Mouse (Mus musculus) urinary bladder, postnatal 14 days (tissue): ENCODE measurements around the gene Zfp867.

Experiments
- DNase-seq: peaks from one replicate; pipeline ENCODE4 v3.0.0; 2021; ENCODE audit warnings: low spot score

The Zfp867 gene

DNA sequence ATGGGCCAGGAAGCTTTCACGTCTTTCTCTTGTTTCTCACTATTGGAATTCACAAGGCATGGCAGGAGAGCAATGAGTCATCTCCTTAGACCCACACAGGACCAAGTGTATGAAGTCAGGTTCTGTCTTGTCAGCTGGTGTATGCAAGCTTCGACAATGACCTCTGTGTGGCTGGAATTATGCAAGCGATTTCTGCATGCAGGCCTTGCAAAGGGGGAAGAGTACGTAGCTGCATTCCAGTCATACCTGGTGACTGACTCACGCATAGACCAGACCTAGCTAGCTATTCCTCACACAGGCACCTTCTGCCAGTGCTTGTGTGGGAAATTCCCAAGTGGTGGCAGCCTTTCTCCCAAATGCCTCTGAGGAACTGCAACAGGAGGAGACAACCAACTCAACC lies 13.3 kb downstream of the Zfp867 start:
- DNase-seq: peak; percentile 88

- DNase-seq: no peak
Observed at GRCm38 (mm10) chr11:59456891-59457290, 15.4 kb downstream of the Zfp867 start.

GRCm38 (mm10) chr11:59456346-59456745 lies 15.9 kb downstream of the Zfp867 start:
- DNase-seq: no peak

GRCm38 (mm10) chr11:59451086-59451485 lies 21.2 kb downstream of the Zfp867 start, which contains the start of gene Snap47:
TSS of gene Snap47 (minus strand) at chr11:59451186.
- DNase-seq: no peak

DNA sequence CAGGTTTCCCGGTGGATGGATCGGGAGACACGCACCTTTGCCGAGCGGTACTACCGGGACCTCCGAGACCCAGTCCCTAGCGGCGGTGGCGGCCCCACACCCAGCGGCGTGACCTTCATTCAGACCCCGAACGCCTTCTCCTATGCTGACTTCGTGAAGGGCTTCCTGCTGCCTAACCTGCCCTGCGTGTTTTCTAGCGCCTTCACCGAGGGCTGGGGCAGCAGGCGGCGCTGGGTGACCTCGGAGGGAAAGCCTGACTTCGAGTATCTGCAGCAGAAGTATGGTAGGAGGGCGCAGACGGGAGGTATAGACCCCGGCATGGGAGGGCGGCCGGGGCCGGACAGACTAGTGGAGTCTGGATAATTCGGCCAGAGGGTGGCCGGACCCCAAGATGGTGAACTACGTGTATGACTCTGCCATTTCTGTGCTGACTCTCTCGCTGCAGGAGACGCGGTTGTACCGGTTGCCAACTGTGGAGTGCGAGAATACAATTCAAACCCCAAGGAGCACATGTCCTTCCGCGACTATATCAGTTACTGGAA lies 22.0 kb downstream of the Zfp867 start:
- DNase-seq: no peak

- peak; percentile 91 for DNase-seq
Observed at GRCm38 (mm10) chr11:59449741-59450229, 22.5 kb downstream of the Zfp867 start, which contains the start of gene Jmjd4. TSS of gene Jmjd4 (plus strand) at chr11:59450045.

GRCm38 (mm10) chr11:59443102-59443501 lies 29.2 kb downstream of the Zfp867 start:
- no peak for DNase-seq

- no peak for DNase-seq
Observed at GRCm38 (mm10) chr11:59437954-59438353, 34.3 kb downstream of the Zfp867 start.

DNA sequence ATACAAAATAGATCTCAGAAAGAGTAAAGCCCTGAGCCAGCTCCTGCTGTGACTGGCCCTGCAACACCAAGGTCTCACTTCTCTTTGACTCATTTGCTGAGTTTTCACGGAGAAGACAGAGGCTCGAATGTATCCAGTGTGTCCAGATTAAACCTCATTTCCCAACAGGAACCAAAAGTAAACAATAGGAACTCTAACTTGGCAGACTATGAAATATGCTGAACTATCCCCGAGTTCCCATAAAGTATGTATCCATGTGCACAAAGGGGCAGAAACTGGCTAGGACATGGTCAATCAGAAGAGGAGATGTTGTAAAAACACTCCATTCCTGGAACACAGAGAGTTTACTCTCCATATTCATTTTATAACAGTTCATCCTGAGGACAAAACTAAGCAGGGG lies 40.0 kb downstream of the Zfp867 start:
- DNase-seq: no peak

GRCm38 (mm10) chr11:59429959-59430358 lies 42.3 kb downstream of the Zfp867 start:
- no peak for DNase-seq

- DNase-seq: no peak
Observed at GRCm38 (mm10) chr11:59428057-59428660, 44.1 kb downstream of the Zfp867 start.

GRCm38 (mm10) chr11:59425671-59426101 lies 46.6 kb downstream of the Zfp867 start:
- peak; percentile 40 for DNase-seq

DNA sequence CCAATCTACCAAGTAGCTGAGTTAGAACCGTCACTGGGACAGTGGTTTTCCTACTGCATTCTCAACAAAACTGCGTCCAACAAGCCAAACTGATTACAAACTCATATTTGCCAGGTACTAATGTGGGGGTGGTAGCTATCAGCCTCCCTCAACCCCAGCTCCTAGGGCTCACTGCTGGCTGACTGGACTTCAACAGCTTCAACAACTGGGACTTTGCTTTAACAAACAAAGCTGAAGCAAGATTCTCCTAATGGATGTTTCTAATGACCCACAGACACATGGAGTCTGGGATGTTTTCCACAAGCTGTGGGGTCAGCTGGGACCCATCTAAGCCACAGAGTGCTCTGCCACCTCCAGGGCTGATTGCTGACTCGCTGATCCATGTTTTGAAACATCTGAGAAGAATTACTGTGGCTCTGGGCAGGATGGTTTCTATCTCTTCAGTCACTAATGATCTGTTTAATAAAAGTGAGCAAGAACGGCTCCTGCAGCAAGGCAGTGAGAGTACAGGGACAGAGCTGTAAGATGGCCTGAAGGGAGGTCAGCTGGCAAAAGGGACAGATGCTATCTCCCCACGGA lies 49.2 kb downstream of the Zfp867 start:
- no peak for DNase-seq

- peak; percentile 76 for DNase-seq
Observed at GRCm38 (mm10) chr11:59421967-59422366, 50.3 kb downstream of the Zfp867 start.

DNA sequence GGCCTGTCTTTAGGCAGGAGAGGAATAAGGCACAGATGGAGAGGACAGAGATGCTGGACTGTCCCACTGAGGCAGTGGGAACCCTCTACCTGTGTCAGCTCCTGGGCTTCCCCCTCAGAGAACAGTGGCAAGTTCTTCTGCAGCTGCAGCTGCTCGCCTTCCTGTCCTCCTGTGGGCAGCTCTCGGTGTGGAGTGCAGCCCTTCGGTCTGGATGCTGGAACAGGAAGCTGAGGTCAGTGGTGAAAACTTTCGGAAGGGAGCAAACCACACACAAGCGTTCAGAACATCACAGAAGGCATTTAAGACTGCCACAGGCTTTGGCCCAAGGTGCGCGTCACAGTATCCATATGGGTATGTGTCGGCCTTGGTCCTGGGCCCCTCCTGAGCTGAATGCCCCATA lies 50.8 kb downstream of the Zfp867 start:
- no peak for DNase-seq

DNA sequence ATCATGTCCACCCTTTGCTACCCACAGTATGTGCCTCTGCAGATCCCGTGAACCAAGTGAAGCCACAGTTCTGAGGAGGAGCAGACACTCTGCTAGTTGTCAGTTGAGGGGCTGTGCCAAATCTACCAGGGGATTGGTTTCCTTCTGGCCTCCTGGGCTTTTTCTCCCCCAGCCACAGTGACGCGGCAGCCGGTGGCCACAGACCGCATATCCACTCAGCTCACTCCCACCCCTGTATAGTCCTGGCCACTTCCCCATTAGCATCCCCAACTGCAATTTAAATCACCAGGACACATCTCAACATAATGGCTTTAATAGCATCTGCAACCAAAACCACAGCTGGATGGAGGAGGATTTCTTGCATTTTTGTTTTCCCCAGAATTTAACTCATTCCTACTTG lies 53.6 kb downstream of the Zfp867 start:
- DNase-seq: no peak

DNA sequence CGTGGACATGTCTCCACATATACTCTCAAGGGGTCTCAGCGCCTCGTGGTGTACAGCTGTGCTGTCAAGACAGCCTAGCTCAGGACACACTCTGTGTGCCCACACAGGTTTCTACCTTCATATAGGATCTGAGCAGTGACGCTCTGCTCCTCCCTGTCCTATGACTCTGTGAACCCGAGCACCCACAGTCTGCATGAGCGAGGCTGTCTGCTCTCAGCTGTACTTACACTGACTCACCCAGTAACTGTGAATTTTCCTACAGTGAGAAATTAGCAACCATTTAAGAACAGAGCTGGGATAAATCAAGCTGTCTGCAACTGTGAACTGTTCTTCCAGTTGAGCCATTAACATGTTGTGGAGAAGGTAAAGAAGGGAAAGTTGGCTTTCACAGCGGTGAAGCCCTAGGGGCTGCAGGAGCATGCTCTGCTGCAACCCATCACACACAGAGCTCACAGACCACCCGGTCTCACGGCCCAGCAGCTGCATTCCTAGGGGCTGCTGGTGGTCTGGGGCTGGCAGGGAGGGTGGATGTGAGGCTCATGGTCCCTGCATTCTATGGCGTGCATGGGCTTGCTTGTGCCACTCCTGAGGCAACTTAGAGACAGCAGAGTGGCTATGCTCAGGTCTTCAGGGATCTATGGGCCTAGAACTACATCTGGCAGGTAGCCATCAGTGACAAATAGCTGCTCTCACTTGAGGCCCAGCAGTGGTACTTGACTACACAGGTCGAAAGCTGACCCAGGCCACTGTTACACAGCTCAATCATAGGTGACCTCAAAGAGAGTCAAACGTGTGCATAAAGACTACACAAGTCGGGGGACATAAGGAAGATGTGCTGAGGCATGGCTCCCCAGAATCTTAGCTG lies 59.0 kb downstream of the Zfp867 start:
- no peak for DNase-seq

- no peak for DNase-seq
Observed at GRCm38 (mm10) chr11:59412058-59412457, 60.2 kb downstream of the Zfp867 start.
